Mouse (Mus musculus) intestine, embryonic 14.5 days (tissue): ENCODE data around the gene H2-Ab1. TPM values are rescaled to one million over a fixed set of nuclear protein-coding genes. Genes with fewer than 3 reads are reported as not detected.

ENCODE experiments used
- polyA plus RNA-seq: library from polyadenylated mRNA; unstranded; fragments of >200 nt; fragmentation: Nextera tagmentation; extraction: Ambion mirVana; gene quantifications from 2 replicates; pipeline ENCODE4 v1.2.1, GENCODE M21; 2014

The H2-Ab1 gene
- polyA plus RNA-seq, 1 experiment from 2014 or later: 12.2 TPM

Other genes starting within 250 kb of the H2-Ab1 start
- gene Ring1, start 233.0 kb upstream of the H2-Ab1 start, polyA plus RNA-seq: 4.4 and 5.9 TPM in 2 replicates
- gene H2-Ke6, start 229.6 kb upstream of the H2-Ab1 start, polyA plus RNA-seq: 49.7 and 53.6 TPM in 2 replicates
- 86.4 and 89.5 TPM in 2 replicates for gene Slc39a7, start 226.0 kb upstream of the H2-Ab1 start, polyA plus RNA-seq
- gene Rxrb, start 225.9 kb upstream of the H2-Ab1 start, polyA plus RNA-seq: 21.5 and 28.5 TPM in 2 replicates
- gene Col11a2, start 218.3 kb upstream of the H2-Ab1 start, polyA plus RNA-seq: 0.44 and 0.66 TPM in 2 replicates
- gene H2-Oa, start 165.3 kb upstream of the H2-Ab1 start, polyA plus RNA-seq: 0.75 and 1.1 TPM in 2 replicates
- 11.0 and 13.5 TPM in 2 replicates for gene H2-DMa, start 138.1 kb upstream of the H2-Ab1 start, polyA plus RNA-seq
- gene Brd2, start 135.1 kb upstream of the H2-Ab1 start, polyA plus RNA-seq: 124 and 144 TPM in 2 replicates
- gene H2-DMb2, start 114.4 kb upstream of the H2-Ab1 start, polyA plus RNA-seq: 0.15 and 0.42 TPM in 2 replicates
- 1.7 and 1.8 TPM in 2 replicates for gene H2-DMb1, start 104.6 kb upstream of the H2-Ab1 start, polyA plus RNA-seq
- 4.2 and 4.9 TPM in 2 replicates for gene Tap1, start 70.1 kb upstream of the H2-Ab1 start, polyA plus RNA-seq
- gene Psmb9, start 69.9 kb upstream of the H2-Ab1 start, polyA plus RNA-seq: 4.6 and 4.7 TPM in 2 replicates
- 13.7 and 14.0 TPM in 2 replicates for gene Psmb8, start 60.0 kb upstream of the H2-Ab1 start, polyA plus RNA-seq
- gene Tap2, start 54.2 kb upstream of the H2-Ab1 start, polyA plus RNA-seq: 2.2 and 2.5 TPM in 2 replicates
- gene H2-Ob, start 18.8 kb upstream of the H2-Ab1 start, polyA plus RNA-seq: 0.11 TPM in 1 of 2 replicates, not detected in the other
- 4.7 and 5.8 TPM in 2 replicates for gene H2-Aa, start 30.1 kb downstream of the H2-Ab1 start, polyA plus RNA-seq
- 4.1 and 4.3 TPM in 2 replicates for gene H2-Eb1, start 48.2 kb downstream of the H2-Ab1 start, polyA plus RNA-seq
- not detected in 2 replicates for gene H2-Eb2, start 68.0 kb downstream of the H2-Ab1 start, polyA plus RNA-seq
- gene Btnl2, start 97.1 kb downstream of the H2-Ab1 start, polyA plus RNA-seq: 0.60 and 0.81 TPM in 2 replicates
- 0.59 and 1.3 TPM in 2 replicates for gene Btnl1, start 119.4 kb downstream of the H2-Ab1 start, polyA plus RNA-seq
- 0.51 and 0.91 TPM in 2 replicates for gene BC051142, start 141.1 kb downstream of the H2-Ab1 start, polyA plus RNA-seq
- 1.1 and 3.3 TPM in 2 replicates for gene Btnl4, start 219.6 kb downstream of the H2-Ab1 start, polyA plus RNA-seq